Mouse (Mus musculus) lung, embryonic 15.5 days (tissue): Measurements from ENCODE around the gene Dpp6. TPM values are rescaled to one million over a fixed set of nuclear protein-coding genes. Genes with fewer than 3 reads are reported as not detected.

Experiments used
- ATAC-seq: fragments of 200-750 bp; cut with Nextera tagmentation; 2 replicates; pipeline ENCODE4 v1.8.0; 2017; ENCODE audit warnings: moderate number of reproducible peaks, borderline replicate concordance; ENCODE audit not compliant: low FRiP score, low TSS enrichment; ENCODE audit errors: extremely low read depth
- H3K27ac ChIP-seq: fragments of 300-500 bp; sonication (generic); 2 replicates; pipeline ENCODE4 v1.5.1; 2015; ENCODE audit warnings: moderate library complexity, mild to moderate bottlenecking, inconsistent platforms
- H3K27me3 ChIP-seq: fragments of 300-500 bp; sonication (generic); 2 replicates; pipeline ENCODE4 v1.6.1; 2015; ENCODE audit warnings: inconsistent platforms
- H3K36me3 ChIP-seq: fragments of 300-500 bp; sonication (generic); 2 replicates; pipeline ENCODE4 v1.6.1; 2015; ENCODE audit warnings: inconsistent platforms
- H3K4me1 ChIP-seq: fragments of 300-500 bp; sonication (generic); 2 replicates; pipeline ENCODE4 v1.6.1; 2015; ENCODE audit warnings: inconsistent platforms
- H3K4me2 ChIP-seq: fragments of 300-500 bp; sonication (generic); 2 replicates; pipeline ENCODE4 v1.6.1; 2015; ENCODE audit warnings: inconsistent platforms, mild to moderate bottlenecking, moderate library complexity
- H3K4me3 ChIP-seq: fragments of 300-500 bp; sonication (generic); 2 replicates; pipeline ENCODE4 v1.5.1; 2015; ENCODE audit warnings: mild to moderate bottlenecking, inconsistent platforms
- H3K9ac ChIP-seq: fragments of 300-500 bp; sonication (generic); 2 replicates; pipeline ENCODE4 v1.6.1; 2015; ENCODE audit warnings: inconsistent platforms
- H3K9me3 ChIP-seq: fragments of 300-500 bp; sonication (generic); 2 replicates; pipeline ENCODE4 v1.6.1; 2016; ENCODE audit warnings: inconsistent platforms
- WGBS: fragments of 180-500 bp; shearing (Covaris S2); methylation state at CpG from one replicate; pipeline ENCODE4 v1.1.7; 2015; 5-methylcytosine and 5-hydroxymethylcytosine counted together
- polyA plus RNA-seq: library from polyadenylated mRNA; unstranded; fragments of >200 nt; fragmentation: Nextera tagmentation; extraction: Ambion mirVana; gene quantifications from 2 replicates; pipeline ENCODE4 v1.2.1, GENCODE M21; 2015

Dpp6 gene
- polyA plus RNA-seq, 1 experiment from 2014 or later, result 0.55 TPM

DNA sequence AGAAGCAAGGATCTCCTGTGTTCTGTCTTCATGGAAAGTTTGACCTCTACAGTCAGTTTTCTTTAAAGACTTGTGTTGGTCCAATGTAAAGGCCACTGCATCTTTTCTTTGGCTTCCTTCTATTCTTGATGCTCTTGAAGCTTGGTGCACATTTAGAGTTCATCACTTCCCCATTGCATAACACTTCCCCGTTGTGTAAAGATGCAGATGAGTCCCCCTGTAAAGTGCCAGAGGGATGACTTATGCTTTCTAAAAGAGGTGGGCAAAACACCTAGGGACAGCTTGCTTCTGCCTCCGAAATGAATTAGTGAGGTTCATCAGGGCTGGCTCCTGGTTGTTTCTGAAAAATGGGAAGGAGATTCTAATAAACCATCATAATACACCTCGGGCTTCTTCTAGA lies 553.8 kb downstream of the Dpp6 start:
- Histone ChIP-seq H3K36me3 (no peaks in the 10 kb centered on the region), H3K9me3 (no peaks in the 10 kb centered on the region), H3K4me2 (no peak overlapping the region), H3K4me1 (no peaks in the 10 kb centered on the region), H3K4me3 (no peak overlapping the region), H3K27ac (no peak overlapping the region), H3K9ac (no peak overlapping the region), H3K27me3 (no peaks in the 10 kb centered on the region)
- no peak for ATAC-seq
- 59% methylated on average over 3 of the region's 3 CpGs for WGBS

DNA sequence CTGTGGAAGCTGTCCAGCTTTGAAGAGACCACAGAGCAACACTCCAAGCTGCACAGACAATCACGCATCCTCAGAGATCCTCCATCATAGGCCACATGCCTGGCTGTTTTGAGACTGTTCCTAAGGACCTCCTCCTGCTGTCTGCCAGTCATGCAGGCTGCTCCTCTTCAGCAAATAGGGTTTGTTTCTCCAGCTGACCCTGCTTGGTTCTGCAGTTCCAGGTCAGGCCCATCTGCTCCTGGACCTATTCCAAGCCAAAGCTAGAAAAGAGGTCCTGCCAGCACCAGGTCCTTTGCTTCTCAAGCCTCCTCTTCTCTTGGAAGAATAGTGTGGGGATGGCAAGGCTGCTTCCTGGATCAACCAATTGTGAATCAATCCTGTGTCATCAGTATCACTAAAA lies 556.9 kb downstream of the Dpp6 start:
- ATAC-seq, result no peak
- H3K27me3 ChIP-seq, result no peaks in the 10 kb centered on the region
- no peaks in the 10 kb centered on the region for H3K4me1 ChIP-seq

DNA sequence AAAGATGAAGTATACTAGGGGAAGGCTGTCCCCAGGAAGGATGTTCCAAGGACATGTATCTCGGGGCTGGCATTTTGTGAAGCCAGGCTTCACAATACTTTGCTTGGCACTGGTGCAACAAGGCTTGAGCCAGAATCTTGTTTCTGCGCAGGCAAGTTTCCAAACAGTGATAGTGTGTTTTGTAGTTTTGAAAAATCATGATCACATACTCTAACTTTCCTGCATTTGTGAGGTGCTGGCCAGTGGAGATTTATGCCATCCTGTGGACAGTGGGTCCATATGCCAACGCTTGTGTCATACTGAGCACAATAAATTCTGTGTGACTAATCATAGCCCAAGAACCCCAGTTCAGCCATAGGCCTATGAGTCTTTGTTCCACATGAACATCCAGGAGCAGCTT lies 558.8 kb downstream of the Dpp6 start:
- H3K27me3 ChIP-seq, result no peaks in the 10 kb centered on the region
- no peak for ATAC-seq
- H3K4me3 ChIP-seq, result no peak overlapping the region
- H3K36me3 ChIP-seq, result no peaks in the 10 kb centered on the region
- no peak overlapping the region for H3K27ac ChIP-seq
- no peaks in the 10 kb centered on the region for H3K9me3 ChIP-seq
- H3K4me2 ChIP-seq, result no peak overlapping the region
- no peaks in the 10 kb centered on the region for H3K4me1 ChIP-seq
- WGBS, result 79% methylated on average over 3 of the region's 3 CpGs
- H3K9ac ChIP-seq, result no peak overlapping the region

More for the DNA sequence above, 556.9 kb downstream of the Dpp6 start:
- Histone ChIP-seq H3K36me3 (no peaks in the 10 kb centered on the region), H3K4me3 (no peak overlapping the region), H3K4me2 (no peak overlapping the region), H3K27ac (no peak overlapping the region), H3K9ac (no peak overlapping the region), H3K9me3 (no peaks in the 10 kb centered on the region)
- 63% methylated on average over 1 of the region's 1 CpGs for WGBS

DNA sequence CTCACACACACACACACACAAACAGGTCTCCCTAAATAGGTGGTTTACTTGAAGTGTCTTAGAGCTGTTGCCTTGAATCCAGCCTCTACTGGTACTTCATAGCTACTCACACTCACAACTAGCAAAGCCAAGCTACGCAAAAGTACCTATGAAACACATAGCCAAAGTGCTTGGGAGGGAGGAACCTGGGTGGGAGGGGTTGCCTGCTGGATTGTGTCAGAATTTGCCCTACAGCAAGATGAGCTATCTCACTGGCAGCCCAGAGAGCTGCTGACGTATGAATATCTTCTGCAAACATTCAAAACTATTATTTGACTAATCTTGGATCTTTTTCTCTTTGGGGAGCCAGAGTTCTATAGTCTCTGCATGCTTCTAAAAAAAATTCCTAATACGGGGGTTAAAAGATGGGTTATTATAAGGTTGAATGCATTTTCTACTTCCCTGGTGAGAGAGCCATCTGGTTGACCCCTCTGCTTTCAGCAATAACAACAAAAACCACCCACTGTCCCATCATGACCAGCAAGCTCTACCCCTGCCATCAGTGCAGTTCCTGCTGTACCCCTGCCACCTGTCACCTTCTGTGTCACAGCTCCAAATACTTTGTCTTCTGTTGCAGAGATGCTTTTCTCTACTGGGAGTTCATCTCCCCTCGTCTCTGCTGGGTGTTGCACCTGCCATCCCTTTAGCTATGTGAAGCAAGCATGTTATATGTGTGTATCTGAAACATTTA lies 563.8 kb downstream of the Dpp6 start:
- Histone ChIP-seq H3K9me3 (no peaks in the 10 kb centered on the region), H3K4me3 (no peak overlapping the region), H3K4me1 (no peaks in the 10 kb centered on the region), H3K27me3 (no peaks in the 10 kb centered on the region), H3K4me2 (no peak overlapping the region), H3K9ac (no peak overlapping the region), H3K36me3 (no peaks in the 10 kb centered on the region), H3K27ac (no peak overlapping the region)
- WGBS, result 75% methylated on average over 4 of the region's 4 CpGs
- no peak for ATAC-seq

DNA sequence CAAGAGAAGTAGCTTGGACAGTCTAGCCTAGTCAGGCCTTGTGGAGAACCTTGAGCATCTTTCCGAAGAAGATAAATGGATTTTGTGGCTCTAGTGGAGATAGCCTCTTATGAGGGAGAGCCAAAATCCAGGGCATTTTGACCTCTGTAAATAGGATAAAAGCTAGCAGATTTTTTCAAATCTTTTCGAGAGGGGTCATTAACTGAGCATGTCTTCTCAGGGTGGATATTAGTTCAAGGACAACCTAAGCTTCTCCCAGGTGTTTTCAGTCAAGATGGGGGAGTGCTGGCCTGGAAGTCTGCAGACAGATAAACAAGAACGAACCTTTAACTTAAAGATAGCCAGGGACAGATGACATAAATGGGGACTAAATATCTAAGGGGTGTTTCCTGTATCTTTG lies 581.4 kb downstream of the Dpp6 start:
- no peak overlapping the region for H3K4me2 ChIP-seq

DNA sequence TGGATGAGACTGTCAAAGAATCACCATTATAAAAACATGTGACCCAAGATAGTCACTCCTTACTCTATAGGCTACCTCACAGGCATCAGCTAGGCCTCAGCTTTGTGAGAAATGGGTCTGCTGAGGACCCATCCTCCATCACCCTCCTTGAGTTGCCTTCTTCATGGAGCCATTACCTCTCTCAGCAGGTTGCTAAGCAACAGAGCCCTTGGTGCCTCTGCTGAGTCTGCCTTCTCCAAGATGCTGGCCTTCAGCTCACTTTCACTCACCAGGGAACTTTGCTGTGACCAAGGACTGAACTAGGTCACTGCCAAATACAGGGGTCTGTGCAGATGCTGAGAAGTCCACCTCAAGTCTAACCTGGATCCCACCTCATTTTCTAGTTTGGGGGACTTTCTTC lies 582.1 kb downstream of the Dpp6 start:
- no peak for ATAC-seq
- no peaks in the 10 kb centered on the region for H3K9me3 ChIP-seq
- H3K9ac ChIP-seq, result no peak overlapping the region
- no peaks in the 10 kb centered on the region for H3K4me1 ChIP-seq
- no peak overlapping the region for H3K27ac ChIP-seq
- no peak overlapping the region for H3K4me2 ChIP-seq
- no peak overlapping the region for H3K4me3 ChIP-seq
- H3K27me3 ChIP-seq, result no peaks in the 10 kb centered on the region
- H3K36me3 ChIP-seq, result no peaks in the 10 kb centered on the region

More for the DNA sequence above, 581.4 kb downstream of the Dpp6 start:
- H3K4me1 ChIP-seq, result no peaks in the 10 kb centered on the region
- ATAC-seq, result no peak
- no peaks in the 10 kb centered on the region for H3K9me3 ChIP-seq
- H3K27ac ChIP-seq, result no peak overlapping the region
- WGBS, result 63% methylated on average over 3 of the region's 3 CpGs
- H3K9ac ChIP-seq, result no peak overlapping the region
- H3K4me3 ChIP-seq, result no peak overlapping the region
- H3K27me3 ChIP-seq, result no peaks in the 10 kb centered on the region
- no peaks in the 10 kb centered on the region for H3K36me3 ChIP-seq

DNA sequence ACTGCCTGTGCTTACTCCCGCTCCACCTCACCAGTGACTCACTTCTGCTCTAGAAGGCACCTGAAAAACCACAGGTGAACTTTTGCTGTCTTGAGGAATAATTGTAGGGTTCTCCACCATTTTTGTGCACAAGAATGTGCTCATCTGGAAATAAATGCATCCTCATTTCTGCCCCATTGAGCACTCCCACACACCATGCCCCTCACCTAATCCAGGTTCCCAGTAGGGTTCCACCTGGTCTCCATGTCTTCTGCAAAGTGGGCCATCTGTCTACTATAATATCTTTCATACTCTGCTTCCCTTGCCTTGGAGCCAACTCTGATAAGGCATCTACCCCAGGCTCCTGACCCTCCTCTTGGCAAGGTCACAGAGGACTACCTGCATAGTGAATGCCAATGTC lies 585.6 kb downstream of the Dpp6 start:
- no peak overlapping the region for H3K4me2 ChIP-seq
- H3K27ac ChIP-seq, result no peak overlapping the region
- WGBS, result 86% methylated on average over 1 of the region's 1 CpGs
- no peaks in the 10 kb centered on the region for H3K9me3 ChIP-seq
- H3K4me1 ChIP-seq, result no peaks in the 10 kb centered on the region
- no peaks in the 10 kb centered on the region for H3K27me3 ChIP-seq
- no peaks in the 10 kb centered on the region for H3K36me3 ChIP-seq
- H3K9ac ChIP-seq, result no peak overlapping the region
- no peak overlapping the region for H3K4me3 ChIP-seq
- no peak for ATAC-seq

DNA sequence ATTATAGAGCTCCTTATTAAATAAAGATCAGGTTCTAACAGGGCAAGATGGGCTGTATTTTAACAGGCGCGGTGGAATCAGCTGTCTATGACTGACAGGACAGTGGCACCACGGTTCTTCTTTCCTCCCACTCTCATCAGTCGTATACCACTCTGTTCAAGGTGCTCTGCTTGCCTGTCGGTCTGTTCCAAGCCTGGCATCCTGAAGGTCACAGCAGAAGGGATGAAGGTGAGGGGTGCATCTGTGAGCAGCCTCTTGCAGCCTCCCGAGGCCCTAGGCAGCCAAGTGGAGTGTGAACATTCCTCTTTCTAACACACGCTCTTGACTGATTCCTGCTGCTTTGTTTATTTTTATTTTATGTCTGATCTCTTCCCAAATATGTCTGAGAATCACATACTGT lies 591.9 kb downstream of the Dpp6 start:
- Histone ChIP-seq H3K27ac (no peak overlapping the region), H3K4me2 (no peak overlapping the region), H3K9me3 (no peaks in the 10 kb centered on the region), H3K36me3 (no peaks in the 10 kb centered on the region), H3K9ac (no peak overlapping the region), H3K4me1 (no peaks in the 10 kb centered on the region), H3K4me3 (no peak overlapping the region), H3K27me3 (no peaks in the 10 kb centered on the region)
- ATAC-seq, result no peak
- 53% methylated on average over 7 of the region's 7 CpGs for WGBS

DNA sequence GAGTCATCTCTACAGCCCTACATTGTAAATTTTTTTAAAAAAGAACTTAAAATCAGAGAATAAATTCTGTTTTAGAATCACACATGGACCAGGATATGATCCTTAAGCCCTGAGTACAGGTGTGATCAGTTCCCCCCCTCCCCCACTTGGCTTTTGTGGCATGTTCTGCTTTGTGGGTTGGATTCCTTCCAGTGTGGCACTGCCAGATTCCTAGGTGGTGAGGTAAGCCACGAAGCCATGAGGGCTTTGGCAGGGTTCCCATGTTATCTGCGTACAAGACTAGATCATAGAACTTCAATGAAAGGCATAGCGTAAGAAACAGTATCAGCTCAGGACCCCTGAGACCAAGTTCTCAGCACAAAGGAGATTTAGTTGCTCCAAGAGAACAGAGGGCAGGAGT lies 596.0 kb downstream of the Dpp6 start:
- H3K27ac ChIP-seq, result no peak overlapping the region
- no peaks in the 10 kb centered on the region for H3K4me1 ChIP-seq
- no peak overlapping the region for H3K4me2 ChIP-seq
- H3K36me3 ChIP-seq, result no peaks in the 10 kb centered on the region
- no peaks in the 10 kb centered on the region for H3K27me3 ChIP-seq
- ATAC-seq, result peak; percentile 52; the same call in 1 of the 2 replicates
- no peak overlapping the region for H3K9ac ChIP-seq
- WGBS, result 44% methylated on average over 3 of the region's 3 CpGs
- no peak overlapping the region for H3K4me3 ChIP-seq
- H3K9me3 ChIP-seq, result no peaks in the 10 kb centered on the region

DNA sequence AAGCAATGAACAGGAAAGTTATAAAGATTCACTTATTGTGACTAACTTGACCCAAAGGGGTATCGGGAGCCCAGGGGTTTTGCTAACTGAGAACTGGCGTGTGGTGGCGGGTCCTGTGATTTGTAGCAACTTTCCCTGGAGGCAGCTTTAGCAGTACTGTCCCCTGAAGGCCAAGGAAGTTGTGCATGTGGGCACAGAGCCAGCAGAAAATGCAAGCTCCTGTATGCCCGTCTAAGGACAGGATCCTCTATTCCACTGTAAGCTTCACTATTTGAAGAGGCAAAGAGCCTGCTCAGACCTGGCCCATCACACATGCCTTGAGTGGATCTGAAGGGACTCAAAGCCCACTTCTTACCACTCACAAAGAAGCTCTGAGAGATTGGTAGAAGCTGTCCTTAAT lies 598.5 kb downstream of the Dpp6 start:
- H3K9ac ChIP-seq, result no peak overlapping the region
- no peaks in the 10 kb centered on the region for H3K9me3 ChIP-seq
- H3K27me3 ChIP-seq, result no peaks in the 10 kb centered on the region
- no peaks in the 10 kb centered on the region for H3K36me3 ChIP-seq
- WGBS, result 66% methylated on average over 4 of the region's 4 CpGs
- no peak overlapping the region for H3K27ac ChIP-seq
- H3K4me2 ChIP-seq, result no peak overlapping the region
- no peak for ATAC-seq
- no peaks in the 10 kb centered on the region for H3K4me1 ChIP-seq
- H3K4me3 ChIP-seq, result no peak overlapping the region

DNA sequence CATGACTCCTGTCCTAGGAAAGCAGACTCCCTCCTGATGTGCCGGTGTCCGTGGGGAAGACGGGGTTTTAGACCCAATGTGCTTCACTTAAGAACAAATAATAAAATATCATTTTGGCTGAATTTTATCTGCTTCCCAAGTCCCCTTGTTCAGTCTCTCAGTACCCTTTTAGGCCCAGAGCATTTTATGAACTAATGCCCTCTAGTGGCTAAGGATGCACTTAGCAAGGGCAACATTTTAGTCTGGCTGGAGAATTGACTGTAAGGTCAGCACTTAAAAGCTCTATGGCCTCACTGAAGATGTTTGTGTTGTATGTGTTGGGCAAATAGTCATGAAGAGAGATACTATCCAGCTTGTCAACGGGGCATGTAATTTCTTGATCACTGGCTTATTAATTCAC lies 599.6 kb downstream of the Dpp6 start:
- no peak for ATAC-seq
- no peak overlapping the region for H3K4me2 ChIP-seq
- no peak overlapping the region for H3K4me3 ChIP-seq
- 50% methylated on average over 4 of the region's 4 CpGs for WGBS
- H3K27me3 ChIP-seq, result no peaks in the 10 kb centered on the region
- H3K9me3 ChIP-seq, result no peaks in the 10 kb centered on the region
- H3K27ac ChIP-seq, result no peak overlapping the region
- no peaks in the 10 kb centered on the region for H3K36me3 ChIP-seq
- no peak overlapping the region for H3K9ac ChIP-seq
- no peaks in the 10 kb centered on the region for H3K4me1 ChIP-seq

DNA sequence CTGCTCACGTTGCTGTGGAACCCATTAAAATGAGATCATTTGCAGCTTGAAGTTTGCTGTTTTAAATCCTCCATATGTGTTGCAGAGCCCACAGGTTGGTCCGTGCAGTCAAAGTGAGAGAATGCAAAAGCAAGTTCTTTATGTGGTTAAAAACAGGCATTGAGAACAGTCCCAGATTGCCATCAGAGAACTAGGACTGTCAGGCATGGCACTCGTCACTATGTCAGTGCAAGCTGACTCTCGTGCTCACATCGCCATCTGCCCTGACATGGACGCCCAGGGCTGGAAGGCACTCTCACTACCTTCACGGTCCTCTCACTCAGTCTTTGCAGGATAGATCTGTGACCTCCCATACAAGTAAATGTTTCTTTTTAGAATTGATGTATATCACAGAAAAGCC lies 600.4 kb downstream of the Dpp6 start:
- H3K4me1 ChIP-seq, result no peaks in the 10 kb centered on the region
- no peak for ATAC-seq
- H3K36me3 ChIP-seq, result no peaks in the 10 kb centered on the region
- no peak overlapping the region for H3K27ac ChIP-seq
- H3K4me3 ChIP-seq, result no peak overlapping the region
- no peaks in the 10 kb centered on the region for H3K9me3 ChIP-seq
- no peak overlapping the region for H3K4me2 ChIP-seq
- no peaks in the 10 kb centered on the region for H3K27me3 ChIP-seq
- no peak overlapping the region for H3K9ac ChIP-seq
- WGBS, result 54% methylated on average over 7 of the region's 7 CpGs

DNA sequence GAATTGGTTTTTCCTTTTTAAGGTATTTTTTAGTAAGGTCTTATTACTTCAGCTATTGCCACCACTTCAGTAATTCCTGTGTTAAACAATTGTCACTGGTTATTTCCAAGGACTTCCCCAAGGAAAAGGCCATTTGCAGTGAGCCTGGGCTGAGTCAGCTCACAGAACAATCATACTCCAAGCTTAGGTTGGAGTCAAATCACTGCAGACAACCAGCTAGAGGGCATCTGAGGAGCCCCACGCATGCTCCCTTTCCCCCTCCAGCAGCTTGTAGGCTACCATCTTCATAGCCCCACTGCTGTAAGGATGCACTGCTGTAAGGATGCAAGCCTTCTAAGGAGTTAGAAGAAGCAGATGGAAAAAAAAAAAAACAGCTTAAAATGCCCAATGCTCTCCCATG lies 601.9 kb downstream of the Dpp6 start:
- Histone ChIP-seq H3K9ac (no peak overlapping the region), H3K36me3 (no peaks in the 10 kb centered on the region), H3K27ac (no peak overlapping the region), H3K27me3 (no peaks in the 10 kb centered on the region), H3K4me2 (no peak overlapping the region), H3K4me1 (no peaks in the 10 kb centered on the region), H3K9me3 (no peaks in the 10 kb centered on the region), H3K4me3 (no peak overlapping the region)
- WGBS, result 54% methylated on average over 1 of the region's 1 CpGs
- no peak for ATAC-seq
